8 mouse cellular contexts compared by ENCODE assay signal in genomic region chr13:31801703-31802305, GRCm38 (mm10). TPM values are rescaled to one million over a fixed set of nuclear protein-coding genes. Genes with fewer than 3 reads are reported as not detected.
DNase-seq lines count a peak whose midpoint lies in the region; ATAC-seq lines count a peak whose summit lies in the region.

No protein-coding gene starts in this region.

- peak overlapping the region; percentile 39 for H3K4me3 ChIP-seq in embryonic facial prominence, embryonic 13.5 days
- H3K4me3 ChIP-seq in intestine, embryonic 15.5 days (replicated peaks), result peak overlapping the region; percentile 32
- peak overlapping the region; percentile 38; the same call in 1 of the 2 replicates for H3K4me3 ChIP-seq in midbrain, embryonic 16.5 days (ENCODE audit: low read depth, low read length)

- no peak overlapping the region for H3K27ac ChIP-seq in embryonic facial prominence, embryonic 13.5 days
- H3K27ac ChIP-seq in intestine, embryonic 15.5 days, result no peak overlapping the region
- no peak overlapping the region for H3K27ac ChIP-seq in midbrain, embryonic 16.5 days (ENCODE audit: low read length)

- peaks cover 40% of the 10 kb centered on the region for H3K4me1 ChIP-seq in embryonic facial prominence, embryonic 13.5 days
- H3K4me1 ChIP-seq in intestine, embryonic 15.5 days (replicated peaks), result peaks cover 17% of the 10 kb centered on the region
- H3K4me1 ChIP-seq in midbrain, embryonic 16.5 days (ENCODE audit: control insufficient read depth, insufficient read depth, low read length), result peaks cover 22% of the 10 kb centered on the region

- H3K4me2 ChIP-seq in embryonic facial prominence, embryonic 13.5 days, result peak overlapping the region; percentile 73
- H3K4me2 ChIP-seq in intestine, embryonic 15.5 days (replicated peaks), result peak overlapping the region; percentile 71
- peak overlapping the region; percentile 72 for H3K4me2 ChIP-seq in midbrain, embryonic 16.5 days (ENCODE audit: low read length)

- 2% methylated on average over 25 of the region's 25 CpGs for WGBS in embryonic facial prominence, embryonic 13.5 days
- 2% methylated on average over 25 of the region's 25 CpGs for WGBS in intestine, embryonic 15.5 days
- 1% methylated on average over 25 of the region's 25 CpGs for WGBS in midbrain, embryonic 16.5 days

- no peaks in the 10 kb centered on the region for H3K9me3 ChIP-seq in embryonic facial prominence, embryonic 13.5 days
- no peaks in the 10 kb centered on the region for H3K9me3 ChIP-seq in intestine, embryonic 15.5 days
- no peaks in the 10 kb centered on the region for H3K9me3 ChIP-seq in midbrain, embryonic 16.5 days (replicated peaks; ENCODE audit: control insufficient read depth, low read length, poor library complexity, severe bottlenecking)

- peak; percentile 26 for DNase-seq in kidney, adult 18-20 months
- DNase-seq in kidney, postnatal 36 days, result no peak
- DNase-seq in right cerebral cortex, postnatal 14 days, result no peak
- no peak for DNase-seq in layer of hippocampus, postnatal 14 days (ENCODE audit: low spot score in 2 of 2)
- DNase-seq in left cerebral cortex, postnatal 10 days (ENCODE audit: extremely low spot score in 1 of 2, low spot score in 2 of 2), result no peak

- H3K36me3 ChIP-seq in embryonic facial prominence, embryonic 13.5 days, result no peaks in the 10 kb centered on the region
- no peaks in the 10 kb centered on the region for H3K36me3 ChIP-seq in intestine, embryonic 15.5 days
- H3K36me3 ChIP-seq in midbrain, embryonic 16.5 days (ENCODE audit: control insufficient read depth, insufficient read depth, low read length), result no peaks in the 10 kb centered on the region

- peaks cover 95% of the 10 kb centered on the region for H3K27me3 ChIP-seq in embryonic facial prominence, embryonic 13.5 days
- H3K27me3 ChIP-seq in intestine, embryonic 15.5 days (replicated peaks), result peaks cover 80% of the 10 kb centered on the region
- H3K27me3 ChIP-seq in midbrain, embryonic 16.5 days (ENCODE audit: control insufficient read depth, insufficient read depth, low read depth, low read length), result peaks cover 72% of the 10 kb centered on the region

- intact Hi-C loops in left cerebral cortex, postnatal 10 days (cut with DNase I), result loop anchor here (2.0 to 10.0 kb wide), 6 partner anchors 177 to 930 kb away; partner anchors contain the start of gene Foxf2

- no peak overlapping the region for H3K9ac ChIP-seq in embryonic facial prominence, embryonic 13.5 days
- no peak overlapping the region for H3K9ac ChIP-seq in intestine, embryonic 15.5 days
- H3K9ac ChIP-seq in midbrain, embryonic 16.5 days (ENCODE audit: low read depth, low read length), result 0 out of 2 replicates have a peak overlapping the region, but pooled peaks have one; percentile 20

- no peak for ATAC-seq in embryonic facial prominence, embryonic 13.5 days (ENCODE audit: insufficient number of reproducible peaks, insufficient read depth, low FRiP score, low TSS enrichment, low read depth)
- ATAC-seq in intestine, embryonic 15.5 days, result peak; percentile 18
- ATAC-seq in midbrain, embryonic 16.5 days, result 0 out of 2 replicates have a peak, but pooled peaks have one; percentile 12

RNA-seq across cellular contexts. Expression of gene Foxc1, which starts 4.6 kb away (rescaled TPM):
- polyA plus RNA-seq in embryonic facial prominence, embryonic 13.5 days (2015; fragmentation: Nextera tagmentation; extraction: Ambion mirVana), result 1.6 and 2.9 TPM in 2 replicates
- polyA plus RNA-seq in intestine, embryonic 15.5 days (2015; fragmentation: Nextera tagmentation; extraction: Ambion mirVana), result 0.19 and 0.23 TPM in 2 replicates
- polyA plus RNA-seq in midbrain, embryonic 16.5 days (2015; fragmentation: Nextera tagmentation; extraction: Ambion mirVana), result 0.44 and 0.81 TPM in 2 replicates
- 1 to 10 TPM; 5.4 to 6.1 TPM for total RNA-seq in layer of hippocampus, postnatal 14 days (2021)
- total RNA-seq in left cerebral cortex, postnatal 10 days (2021), result 1 to 10 TPM; 5.5 to 6.7 TPM
